Mouse (Mus musculus) NIH3T3 (cell line): ENCODE measurements at regions not wholly inside any gene's neighbourhood (a gene's known extent, or its start where the extent isn't known, plus 50 kb on each side); places are given as distances from the start of the nearest gene placed in this dataset.

Experiments
- DNase-seq: peaks from one replicate; pipeline ENCODE4 v3.0.0-alpha.2; 2012; ENCODE audit warnings: low read depth

DNA sequence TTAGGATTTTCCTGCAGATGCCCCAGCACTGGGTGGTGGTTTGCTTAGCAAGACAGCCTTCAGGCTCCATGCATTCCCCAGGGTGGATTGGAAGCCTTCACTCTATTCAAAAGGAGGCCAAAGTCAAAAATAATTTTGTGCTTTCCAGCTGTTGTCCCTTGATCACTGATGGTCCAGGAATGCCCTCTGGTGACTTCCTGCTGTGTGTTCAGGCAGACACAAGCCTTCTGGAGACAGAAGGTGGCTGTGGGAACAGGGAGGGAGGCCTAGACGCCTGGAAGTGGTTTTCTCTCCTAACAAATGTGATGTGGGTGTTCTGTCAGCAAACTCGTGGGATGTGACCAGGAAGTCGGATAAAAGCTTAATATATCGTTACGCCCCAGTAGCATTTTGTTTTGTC, 81.3 kb downstream of the Atp6ap1l start:
- peak; percentile 26 for DNase-seq

DNA sequence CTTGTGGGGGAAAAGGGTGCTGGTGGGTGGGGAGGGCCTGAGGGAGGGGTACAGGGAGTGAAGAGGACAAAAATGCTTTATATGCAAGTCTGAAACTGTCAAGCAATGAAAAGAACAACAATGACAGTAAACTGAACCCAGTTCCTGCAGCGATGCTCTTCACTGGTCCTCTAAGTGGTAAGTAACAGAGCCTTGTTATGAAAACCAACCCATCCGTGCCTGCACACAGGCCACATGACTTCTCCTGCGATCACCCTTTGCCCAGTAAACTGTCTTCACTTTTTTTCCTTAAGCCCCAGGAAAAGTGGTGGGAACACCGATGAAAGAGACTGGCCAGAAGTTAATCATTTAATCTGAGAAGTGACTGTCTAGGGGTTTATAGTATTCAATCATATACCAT, 83.3 kb downstream of the Atp6ap1l start:
- no peak for DNase-seq

GRCm38 (mm10) chr13:90820453-90820852, 84.7 kb downstream of the Atp6ap1l start:
- DNase-seq: no peak

DNA sequence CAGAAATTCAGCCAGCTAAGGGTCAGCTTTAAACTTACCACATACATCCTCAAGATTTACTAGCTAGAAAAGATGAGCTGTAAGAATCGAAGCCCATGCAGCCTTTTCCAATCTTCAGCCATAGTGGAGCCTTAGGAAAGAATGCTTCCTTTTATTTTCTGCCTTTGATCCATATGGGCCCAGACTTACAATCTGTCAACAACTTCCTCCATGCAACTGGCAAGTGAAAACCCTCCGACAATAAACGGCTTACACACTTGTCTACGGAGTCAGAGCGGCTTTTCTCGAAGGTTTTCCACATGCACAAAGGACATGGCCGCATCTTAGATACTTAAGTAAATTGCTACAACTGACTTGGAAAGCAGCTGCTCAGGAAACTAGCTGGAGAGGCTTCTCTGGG, 85.2 kb downstream of the Atp6ap1l start:
- no peak for DNase-seq

DNA sequence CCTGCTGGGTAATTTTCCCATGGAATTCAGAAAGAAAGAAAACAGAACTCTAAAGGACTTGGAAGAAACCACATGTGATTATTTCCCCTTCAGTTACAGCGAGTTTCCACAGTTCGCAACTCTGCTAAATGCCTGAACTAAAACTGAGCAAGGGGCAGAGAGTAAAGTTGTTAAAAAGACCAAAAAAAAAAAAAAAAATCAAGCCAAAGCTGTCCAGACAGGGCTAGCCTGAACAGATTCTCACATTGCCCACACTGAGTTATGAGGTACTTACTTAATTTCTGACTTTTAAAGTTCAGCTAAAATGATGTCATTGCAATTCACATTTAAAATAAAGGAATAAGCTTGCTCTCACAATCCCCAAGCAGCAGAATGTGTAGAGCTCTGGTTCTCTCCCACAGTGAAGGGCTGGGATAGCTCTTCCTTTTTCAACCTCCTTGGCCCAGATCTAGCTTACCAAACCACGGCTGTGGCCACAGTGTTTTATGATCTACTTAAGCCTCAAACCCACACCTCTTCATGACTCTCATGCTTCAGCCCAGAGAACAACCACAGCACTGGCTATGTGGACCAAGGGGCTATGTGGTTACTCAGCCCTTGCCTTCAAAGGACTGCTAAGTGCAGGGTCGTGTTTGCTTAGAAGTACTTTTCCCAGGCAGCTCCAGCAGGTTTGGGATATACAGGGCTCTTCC, 90.8 kb downstream of the Atp6ap1l start:
- DNase-seq: no peak

DNA sequence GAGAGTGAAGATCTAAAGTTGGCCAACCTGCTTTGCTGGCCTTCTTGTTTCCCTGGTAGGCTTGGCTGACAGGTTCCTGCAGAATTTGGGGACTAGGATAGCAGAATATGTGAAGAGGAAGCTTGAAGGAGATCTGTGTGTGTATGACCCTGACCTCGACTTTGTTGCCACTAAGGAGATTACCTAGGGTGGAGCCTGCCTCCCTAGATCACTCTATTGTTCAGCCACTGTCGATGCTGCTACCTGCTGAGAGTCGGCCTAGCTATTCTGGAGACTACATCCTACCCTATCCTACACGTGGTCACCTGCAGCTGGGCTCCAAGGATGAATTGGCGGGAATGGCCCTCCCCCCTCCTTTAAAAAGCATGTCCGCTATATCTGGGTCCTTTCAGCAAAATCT, 95.1 kb downstream of the Atp6ap1l start:
- DNase-seq: no peak

DNA sequence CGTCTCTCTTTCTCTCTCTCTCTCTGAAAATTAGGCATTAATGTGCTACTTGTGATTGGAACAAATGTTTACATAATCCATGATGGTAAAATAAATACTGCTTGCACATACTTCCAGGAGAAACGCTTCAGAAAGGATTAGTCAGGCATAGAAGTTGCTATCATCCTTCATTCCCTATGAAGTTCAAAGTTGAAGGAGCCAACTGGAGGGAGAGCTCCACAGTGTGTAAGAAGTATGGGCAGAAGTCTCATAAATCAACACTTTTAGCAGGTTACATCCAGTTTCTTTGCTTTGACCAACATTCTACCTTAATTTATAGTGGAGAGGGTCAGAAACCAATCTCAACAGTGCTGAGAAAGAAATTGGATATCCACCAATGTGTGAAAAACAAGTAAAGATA, 105.5 kb downstream of the Atp6ap1l start:
- peak; percentile 17 for DNase-seq

- DNase-seq: peak; percentile 82
Observed at GRCm38 (mm10) chr13:90798791-90799542, 106.2 kb downstream of the Atp6ap1l start.

DNA sequence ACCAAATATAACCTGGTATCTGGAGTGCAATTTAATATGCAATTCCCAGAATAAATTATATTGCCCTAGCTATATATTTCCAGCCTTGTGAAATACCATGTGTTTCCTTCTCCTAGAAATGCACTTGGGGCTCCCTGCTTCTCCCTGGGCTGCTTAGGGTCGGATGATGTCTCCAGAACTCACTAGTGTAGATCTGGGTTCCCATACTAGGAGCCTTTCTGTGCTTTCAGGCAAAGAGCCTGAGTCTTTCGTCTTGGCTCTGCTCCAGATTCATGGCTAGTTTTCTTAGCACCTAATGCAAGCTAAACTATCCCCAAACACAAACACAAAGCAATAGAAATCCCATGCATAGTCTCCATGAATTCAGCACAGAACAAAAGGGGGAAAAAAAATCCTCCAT, 106.8 kb downstream of the Atp6ap1l start:
- peak; percentile 11 for DNase-seq

GRCm38 (mm10) chr13:90797209-90797608, 107.9 kb downstream of the Atp6ap1l start:
- peak; percentile 77 for DNase-seq

- peak; percentile 28 for DNase-seq
Observed at GRCm38 (mm10) chr13:90796809-90797208, 108.3 kb downstream of the Atp6ap1l start.

GRCm38 (mm10) chr13:90782435-90782834, 122.7 kb downstream of the Atp6ap1l start:
- no peak for DNase-seq

DNA sequence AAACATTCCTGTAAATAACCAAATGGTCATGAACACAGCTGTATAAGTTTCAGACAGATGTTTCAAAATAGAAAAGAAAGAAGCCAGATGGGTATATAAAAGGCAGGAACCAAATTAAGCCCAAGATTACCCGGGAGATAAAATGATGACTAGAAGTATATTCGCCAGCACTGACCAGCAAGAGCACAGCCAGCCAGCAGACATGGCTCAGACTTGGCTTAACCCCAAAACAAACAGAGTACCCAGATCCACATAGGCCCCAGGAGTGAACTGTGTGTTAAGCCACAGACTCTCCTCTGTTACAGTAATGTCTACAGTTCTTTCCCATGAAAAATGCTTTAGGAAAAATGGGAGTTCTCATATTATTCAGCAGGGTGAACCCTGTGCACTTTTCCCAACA, 123.2 kb downstream of the Atp6ap1l start:
- DNase-seq: peak; percentile 82

DNA sequence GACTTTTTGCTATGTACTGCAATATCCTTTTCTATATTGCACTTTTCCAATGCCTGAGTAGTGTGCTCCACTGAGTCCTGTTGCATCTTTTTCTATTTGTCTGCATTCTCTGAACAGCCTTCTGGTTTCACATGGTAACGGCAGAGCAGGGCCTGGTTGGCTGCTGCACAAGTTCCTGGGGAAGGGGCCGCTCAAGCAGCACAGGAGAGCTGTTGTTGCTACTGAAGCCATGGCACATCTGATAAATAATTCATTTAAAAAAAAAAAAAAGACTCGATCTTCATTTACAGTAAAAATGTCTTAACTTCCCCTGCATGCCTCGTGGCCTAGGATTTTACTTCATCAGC, 127.2 kb downstream of the Atp6ap1l start:
- no peak for DNase-seq

DNA sequence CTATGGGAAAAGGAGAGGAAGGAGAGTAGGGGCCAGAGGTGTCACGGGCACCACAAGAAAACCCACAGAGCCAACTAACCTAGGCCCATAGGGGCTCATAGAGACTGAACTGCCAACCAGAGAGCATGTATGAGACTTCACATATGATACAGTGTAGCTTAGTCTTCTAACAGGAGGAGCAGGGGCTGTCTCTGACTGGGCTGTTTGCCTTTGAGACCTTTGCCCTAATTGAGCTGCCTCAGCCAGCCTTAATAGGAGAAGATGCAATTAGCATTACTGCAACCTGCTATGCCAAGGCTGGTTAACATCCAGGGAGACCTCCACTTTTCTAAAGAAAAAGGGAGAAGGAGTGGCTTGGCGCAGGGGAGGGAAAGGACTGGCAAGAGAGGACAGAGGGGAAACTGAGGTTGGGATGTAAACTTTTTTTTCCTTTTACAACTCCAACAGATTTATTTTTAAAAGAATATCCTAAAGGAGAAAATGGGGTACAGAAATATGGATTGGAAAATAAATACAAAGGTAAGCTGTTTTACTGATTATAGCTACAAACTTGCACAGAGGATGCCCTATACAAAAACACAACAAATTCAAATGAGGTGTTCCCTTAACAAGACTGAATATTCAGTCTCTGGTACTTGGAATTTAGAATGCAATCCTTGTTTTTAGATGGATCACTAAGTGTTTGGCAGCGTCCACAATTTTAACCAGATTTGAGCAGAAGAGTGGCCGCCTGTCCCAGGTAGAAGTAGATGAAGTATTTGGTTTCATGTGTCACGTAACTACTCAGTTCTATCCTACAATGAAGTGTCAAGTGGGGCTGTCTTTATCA, 127.8 kb downstream of the Atp6ap1l start:
- DNase-seq: no peak

GRCm38 (mm10) chr13:90762154-90762553, 143.0 kb downstream of the Atp6ap1l start:
- no peak for DNase-seq

- no peak for DNase-seq
Observed at GRCm38 (mm10) chr13:90760516-90761050, 144.6 kb downstream of the Atp6ap1l start.

GRCm38 (mm10) chr13:90754451-90754850, 150.7 kb downstream of the Atp6ap1l start:
- no peak for DNase-seq

DNA sequence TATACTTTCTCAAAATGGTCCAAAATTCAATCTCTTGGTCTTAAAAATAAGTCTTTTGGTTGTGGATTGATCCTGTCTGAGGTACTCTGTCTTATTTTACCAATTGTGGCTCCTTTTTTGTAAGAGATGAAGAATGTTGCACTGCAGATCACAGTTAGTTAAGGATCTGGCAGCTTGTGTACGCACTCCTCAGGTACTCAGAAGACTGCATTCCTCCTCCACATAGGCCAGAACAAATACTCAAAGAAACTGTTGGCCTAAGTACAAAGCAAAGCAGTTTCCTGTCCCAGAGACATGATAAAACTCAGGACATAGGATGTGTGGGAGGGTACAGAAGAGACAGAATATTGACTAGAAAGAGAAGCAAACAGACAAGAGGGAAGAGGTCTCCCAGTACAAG, 155.4 kb downstream of the Atp6ap1l start:
- no peak for DNase-seq

GRCm38 (mm10) chr13:90745063-90745462, 160.1 kb downstream of the Atp6ap1l start:
- peak; percentile 67 for DNase-seq

- peak; percentile 33 for DNase-seq
Observed at GRCm38 (mm10) chr13:90742615-90743402, 162.3 kb downstream of the Atp6ap1l start.

DNA sequence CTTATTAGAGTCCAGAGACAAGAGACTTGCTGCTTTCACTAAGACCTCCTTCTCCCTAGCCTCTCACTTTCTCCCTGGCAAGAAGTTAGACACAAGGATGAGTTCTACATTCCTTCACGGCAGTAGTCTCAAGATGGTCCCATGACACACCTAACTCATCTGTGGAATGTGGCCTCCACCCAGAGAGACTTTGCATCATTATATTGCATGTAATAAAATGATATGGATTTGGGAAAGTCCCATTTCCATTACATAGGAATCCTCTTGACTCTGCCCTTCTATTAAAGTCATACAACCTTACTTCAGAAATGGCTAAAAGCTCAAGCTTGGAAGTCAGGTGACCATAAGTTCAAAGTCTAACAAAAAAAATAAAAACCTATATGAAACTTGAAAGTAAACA, 165.4 kb downstream of the Atp6ap1l start:
- no peak for DNase-seq
